Mouse (Mus musculus): ENCODE measurements at regions not wholly inside any gene's neighbourhood (a gene's known extent, or its start where the extent isn't known, plus 50 kb on each side); places are given as distances from the start of the nearest gene placed in this dataset.

- H3K9me3 ChIP-seq (replicated peaks; ENCODE audit: insufficient read depth, low read length) = no peaks in the 10 kb centered on the region
- TF ChIP-seq ZKSCAN1 (IDR thresholded peaks at IDR 0.05; ENCODE audit: low read depth, low read length) (no peak), HCFC1 (IDR thresholded peaks at IDR 0.05; ENCODE audit: low read depth, low read length) (no peak), ETS1 (IDR thresholded peaks at IDR 0.05; ENCODE audit: low read depth, low read length) (no peak), GABPA (IDR thresholded peaks at IDR 0.05; ENCODE audit: low read depth, low read length) (no peak), USF1 (IDR thresholded peaks at IDR 0.05; ENCODE audit: low read depth, low read length) (no peak), BHLHE40 (IDR thresholded peaks at IDR 0.05; ENCODE audit: borderline replicate concordance, low read depth, low read length) (no peak), MEF2A (IDR thresholded peaks at IDR 0.05; ENCODE audit: extremely low read depth, insufficient replicate concordance, low read depth, low read length, poor library complexity, severe bottlenecking) (no peak), E2F4 (IDR thresholded peaks at IDR 0.05; ENCODE audit: borderline replicate concordance, low read depth, low read length) (no peak), RCOR1 (IDR thresholded peaks at IDR 0.05; ENCODE audit: low read depth, low read length) (no peak), CTCF (IDR thresholded peaks at IDR 0.05 in 2 of 3, conservative IDR thresholded peaks at IDR 0.05 in 1 of 3; ENCODE audit: control insufficient read depth in 1 of 3, insufficient read depth in 1 of 3, low read depth in 2 of 3, low read length in 3 of 3, poor library complexity in 1 of 3, severe bottlenecking in 1 of 3) (no peak), POLR2AphosphoS5 (IDR thresholded peaks at IDR 0.05; ENCODE audit: borderline replicate concordance, low read depth, low read length) (no peak), CHD2 (IDR thresholded peaks at IDR 0.05; ENCODE audit: low read length) (no peak), MYB (IDR thresholded peaks at IDR 0.05; ENCODE audit: low read depth, low read length) (no peak)
- H3K79me2 ChIP-seq (ENCODE audit: control insufficient read depth, insufficient read depth, low read length, poor library complexity) = no peaks in the 10 kb centered on the region
- H3K27me3 ChIP-seq (ENCODE audit: control insufficient read depth in 1 of 2, insufficient read depth in 2 of 2, low read length in 2 of 2) = no peaks in the 10 kb centered on the region
- no peaks in the 10 kb centered on the region for H3K36me3 ChIP-seq (ENCODE audit: control insufficient read depth in 1 of 2, insufficient read depth in 2 of 2, low read length in 2 of 2)
- H3K27ac ChIP-seq (ENCODE audit: control insufficient read depth, low read depth, low read length) = no peak overlapping the region
- H3K9ac ChIP-seq (ENCODE audit: control insufficient read depth, low read depth, low read length, poor library complexity, severe bottlenecking) = no peak overlapping the region
- no peak overlapping the region for H3K4me3 ChIP-seq (ENCODE audit: control insufficient read depth in 1 of 2, insufficient read depth in 1 of 2, low read depth in 2 of 2, low read length in 2 of 2)
- H3K4me1 ChIP-seq (ENCODE audit: control insufficient read depth in 1 of 2, insufficient read depth in 2 of 2, low read length in 2 of 2) = no peaks in the 10 kb centered on the region
- no peak for DNase-seq (ENCODE audit: low read depth, low spot score)
Observed at GRCm38 (mm10) chr15:94112801-94113200, 352.4 kb downstream of the Adamts20 start.

- Histone ChIP-seq H3K9me3 (replicated peaks; ENCODE audit: insufficient read depth, low read length) (no peaks in the 10 kb centered on the region), H3K4me1 (ENCODE audit: control insufficient read depth in 1 of 2, insufficient read depth in 2 of 2, low read length in 2 of 2) (no peaks in the 10 kb centered on the region), H3K36me3 (ENCODE audit: control insufficient read depth in 1 of 2, insufficient read depth in 2 of 2, low read length in 2 of 2) (no peaks in the 10 kb centered on the region), H3K79me2 (ENCODE audit: control insufficient read depth, insufficient read depth, low read length, poor library complexity) (no peaks in the 10 kb centered on the region), H3K27ac (ENCODE audit: control insufficient read depth, low read depth, low read length) (no peak overlapping the region), H3K9ac (ENCODE audit: control insufficient read depth, low read depth, low read length, poor library complexity, severe bottlenecking) (no peak overlapping the region), H3K27me3 (ENCODE audit: control insufficient read depth in 1 of 2, insufficient read depth in 2 of 2, low read length in 2 of 2) (no peaks in the 10 kb centered on the region), H3K4me3 (ENCODE audit: control insufficient read depth in 1 of 2, insufficient read depth in 1 of 2, low read depth in 2 of 2, low read length in 2 of 2) (no peak overlapping the region)
- DNase-seq (ENCODE audit: low read depth, low spot score) = no peak
- no peak for TF ChIP-seq TAL1 (IDR thresholded peaks at IDR 0.05; ENCODE audit: low read length)
Observed at GRCm38 (mm10) chr15:94107186-94107716, 358.0 kb downstream of the Adamts20 start.

GRCm38 (mm10) chr15:94090644-94091043 lies 374.6 kb downstream of the Adamts20 start:
- Histone ChIP-seq H3K9me3 (replicated peaks; ENCODE audit: insufficient read depth, low read length) (no peaks in the 10 kb centered on the region), H3K36me3 (ENCODE audit: control insufficient read depth in 1 of 2, insufficient read depth in 2 of 2, low read length in 2 of 2) (no peaks in the 10 kb centered on the region), H3K9ac (ENCODE audit: control insufficient read depth, low read depth, low read length, poor library complexity, severe bottlenecking) (no peak overlapping the region), H3K4me3 (ENCODE audit: control insufficient read depth in 1 of 2, insufficient read depth in 1 of 2, low read depth in 2 of 2, low read length in 2 of 2) (no peak overlapping the region), H3K4me1 (ENCODE audit: control insufficient read depth in 1 of 2, insufficient read depth in 2 of 2, low read length in 2 of 2) (no peaks in the 10 kb centered on the region), H3K79me2 (ENCODE audit: control insufficient read depth, insufficient read depth, low read length, poor library complexity) (no peaks in the 10 kb centered on the region), H3K27ac (ENCODE audit: control insufficient read depth, low read depth, low read length) (no peak overlapping the region), H3K27me3 (ENCODE audit: control insufficient read depth in 1 of 2, insufficient read depth in 2 of 2, low read length in 2 of 2) (no peaks in the 10 kb centered on the region)
- DNase-seq (ENCODE audit: low read depth, low spot score) = no peak
- no peak for TF ChIP-seq POLR2AphosphoS5 (IDR thresholded peaks at IDR 0.05; ENCODE audit: borderline replicate concordance, low read depth, low read length)
- TF ChIP-seq BHLHE40 (IDR thresholded peaks at IDR 0.05; ENCODE audit: borderline replicate concordance, low read depth, low read length) = no peak
- TF ChIP-seq KAT2A (conservative IDR thresholded peaks at IDR 0.05; ENCODE audit: low read depth, low read length) = no peak
- TF ChIP-seq MAFK (IDR thresholded peaks at IDR 0.05; ENCODE audit: borderline replicate concordance, low read depth, low read length) = no peak
- TF ChIP-seq POLR2A (IDR thresholded peaks at IDR 0.05; ENCODE audit: control insufficient read depth in 1 of 2, insufficient read depth in 1 of 2, low read depth in 1 of 2, low read length in 2 of 2, poor library complexity in 1 of 2) = no peak
- TF ChIP-seq USF2 (IDR thresholded peaks at IDR 0.05; ENCODE audit: borderline replicate concordance in 1 of 2, insufficient read depth in 1 of 2, low read depth in 1 of 2, low read length in 2 of 2) = no peak
- TF ChIP-seq SMC3 (IDR thresholded peaks at IDR 0.05; ENCODE audit: low read depth, low read length) = no peak
- TF ChIP-seq CTCF (IDR thresholded peaks at IDR 0.05 in 2 of 3, conservative IDR thresholded peaks at IDR 0.05 in 1 of 3; ENCODE audit: control insufficient read depth in 1 of 3, insufficient read depth in 1 of 3, low read depth in 2 of 3, low read length in 3 of 3, poor library complexity in 1 of 3, severe bottlenecking in 1 of 3) = no peak
- TF ChIP-seq CHD2 (IDR thresholded peaks at IDR 0.05; ENCODE audit: low read length) = no peak
